Mouse (Mus musculus) embryonic stem cell, embryonic (primary cell): ENCODE measurements at regions not wholly inside any gene's neighbourhood (a gene's known extent, or its start where the extent isn't known, plus 50 kb on each side); places are given as distances from the start of the nearest gene placed in this dataset.

Source experiments
- CTCF ChIA-PET, 4 experiments: fragments of 300-600 bp in 2 of 4; fragments of 350-600 bp in 2 of 4; sonication (Branson Sonifier 250); formaldehyde crosslinking; loops; one replicate each; lab custom pipeline; 2022; ENCODE audit warnings: inconsistent platforms in 2 of 4; lab: Charles Lee
- POLR2A ChIA-PET, 4 experiments: fragments of 300-600 bp in 2 of 4; fragments of 350-600 bp in 2 of 4; sonication (Branson Sonifier 250); formaldehyde crosslinking; loops; one replicate each; lab custom pipeline; 2022; ENCODE audit warnings: antibody characterized with exemption in 4 of 4, inconsistent platforms in 1 of 4; lab: Charles Lee

DNA sequence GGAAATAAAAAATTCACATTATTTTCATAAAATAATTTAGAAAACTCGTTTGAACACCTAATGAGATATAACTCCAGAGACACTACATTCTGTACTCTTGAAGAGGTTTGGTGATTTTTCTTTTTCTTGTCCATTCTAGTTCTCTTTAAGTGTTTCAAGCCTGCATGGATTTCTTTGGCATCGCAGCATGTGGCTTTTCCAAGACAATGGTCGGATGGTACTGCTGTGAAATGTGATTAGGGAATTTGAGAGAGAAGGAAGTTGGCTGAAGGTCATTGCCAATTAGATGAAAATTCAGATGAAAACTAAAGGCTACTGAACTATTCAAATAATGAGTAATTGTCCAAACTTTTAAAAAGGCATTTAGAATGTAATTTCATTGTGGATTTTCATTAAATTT, 572.2 kb downstream of the Phex start:
- CTCF ChIA-PET, result interaction anchor here in 1 of 4 experiments (0.6 kb wide), 1 partner anchor 444 kb away, joined by 3 read pairs; no protein-coding TSS in a partner anchor
- POLR2A ChIA-PET, result no interaction called here

DNA sequence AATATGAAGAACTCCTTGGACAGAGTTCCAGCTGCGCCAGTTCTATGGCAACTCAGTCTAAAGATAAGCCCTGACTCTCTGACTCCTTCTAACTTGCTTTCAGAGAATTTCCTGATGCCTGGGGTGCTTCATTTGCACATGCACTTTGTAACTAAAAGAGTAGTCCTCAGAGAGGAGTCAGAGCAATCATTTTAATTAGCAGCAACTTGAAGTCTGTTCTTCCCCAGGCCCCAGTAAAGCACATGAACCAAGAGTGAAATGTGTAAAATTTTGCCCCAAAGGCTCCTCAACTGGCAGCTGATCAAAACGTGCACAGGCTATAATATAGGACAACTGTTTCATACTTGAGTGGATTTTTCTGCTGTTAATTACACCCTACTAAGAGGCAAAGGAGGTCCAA, 573.8 kb downstream of the Phex start:
- ChIA-PET POLR2A (no interaction called here), CTCF (no interaction called here)

GRCm38 (mm10) chrX:156832176-156832575, 582.9 kb downstream of the Phex start:
- ChIA-PET CTCF (no interaction called here), POLR2A (no interaction called here)

- POLR2A ChIA-PET, result no interaction called here
Observed at GRCm38 (mm10) chrX:156806799-156807198, 608.3 kb downstream of the Phex start.

More at GRCm38 (mm10) chrX:156806799-156807198, 608.3 kb downstream of the Phex start:
- CTCF ChIA-PET, result no interaction called here
